Mouse (Mus musculus): ENCODE results near the gene Ankrd6. TPM values are rescaled to one million over a fixed set of nuclear protein-coding genes. Genes with fewer than 3 reads are reported as not detected.

Gene Ankrd6
- polyA plus RNA-seq, 1 experiment from 2014 or later, result 12.0 TPM

GRCm38 (mm10) chr4:32874669-32875068, 76.0 kb downstream of the Ankrd6 start:
- Histone ChIP-seq H3K4me2 (replicated peaks) (no peak overlapping the region), H3K9me3 (replicated peaks) (no peaks in the 10 kb centered on the region), H3K27me3 (no peaks in the 10 kb centered on the region), H3K9ac (no peak overlapping the region), H3K36me3 (no peaks in the 10 kb centered on the region), H3K27ac (replicated peaks) (no peak overlapping the region), H3K4me1 (no peaks in the 10 kb centered on the region), H3K4me3 (replicated peaks) (no peak overlapping the region)
- WGBS, result 72% methylated on average over 4 of the region's 4 CpGs
- no peak for ATAC-seq (ENCODE audit: insufficient number of reproducible peaks, low FRiP score, low TSS enrichment, low read depth)

DNA sequence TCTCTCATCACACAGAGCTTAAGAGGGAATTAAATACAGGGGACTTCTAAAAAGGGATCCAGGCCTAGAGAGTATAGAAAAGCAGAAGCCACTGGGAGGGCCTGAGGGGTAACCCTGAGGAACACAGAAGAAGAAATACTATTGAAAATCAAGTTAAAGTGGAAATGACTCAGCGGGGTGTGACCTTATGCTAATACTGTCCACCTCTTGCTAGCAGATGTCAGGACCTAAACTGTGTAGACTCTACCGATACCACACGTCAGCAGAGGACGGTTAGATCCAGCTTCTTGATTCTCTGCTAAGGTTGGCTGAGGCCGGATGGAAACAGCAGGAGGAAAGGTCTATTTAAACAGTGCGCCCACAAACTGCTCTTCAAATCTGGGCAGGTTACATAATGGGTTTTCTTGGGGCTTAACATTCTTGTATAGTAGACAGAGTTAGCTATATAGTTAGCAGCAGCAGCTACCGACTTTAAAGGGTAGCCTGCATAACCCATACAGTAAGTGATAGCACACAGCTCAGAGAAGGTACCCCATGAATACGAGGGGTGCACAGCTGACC, 78.4 kb downstream of the Ankrd6 start:
- no peaks in the 10 kb centered on the region for H3K36me3 ChIP-seq
- WGBS, result 75% methylated on average over 8 of the region's 8 CpGs
- H3K4me2 ChIP-seq (replicated peaks), result no peak overlapping the region
- H3K4me1 ChIP-seq, result no peaks in the 10 kb centered on the region
- no peak overlapping the region for H3K4me3 ChIP-seq (replicated peaks)
- no peak for ATAC-seq (ENCODE audit: insufficient number of reproducible peaks, low FRiP score, low TSS enrichment, low read depth)
- H3K9me3 ChIP-seq (replicated peaks), result no peaks in the 10 kb centered on the region
- H3K9ac ChIP-seq, result no peak overlapping the region
- H3K27ac ChIP-seq (replicated peaks), result no peak overlapping the region
- no peaks in the 10 kb centered on the region for H3K27me3 ChIP-seq

GRCm38 (mm10) chr4:32869370-32869769, 81.3 kb downstream of the Ankrd6 start:
- H3K4me2 ChIP-seq (replicated peaks), result no peak overlapping the region
- no peaks in the 10 kb centered on the region for H3K36me3 ChIP-seq
- no peak overlapping the region for H3K27ac ChIP-seq (replicated peaks)
- H3K4me1 ChIP-seq, result 0 out of 2 replicates have a peak, but pooled peaks cover under 1% of the 10 kb centered on the region
- no peak for ATAC-seq (ENCODE audit: insufficient number of reproducible peaks, low FRiP score, low TSS enrichment, low read depth)
- 58% methylated on average over 9 of the region's 9 CpGs for WGBS
- no peak overlapping the region for H3K4me3 ChIP-seq (replicated peaks)
- no peaks in the 10 kb centered on the region for H3K27me3 ChIP-seq
- no peak overlapping the region for H3K9ac ChIP-seq
- H3K9me3 ChIP-seq (replicated peaks), result no peaks in the 10 kb centered on the region

GRCm38 (mm10) chr4:32868858-32869257, 81.8 kb downstream of the Ankrd6 start:
- 77% methylated on average over 8 of the region's 8 CpGs for WGBS
- H3K4me1 ChIP-seq, result 0 out of 2 replicates have a peak, but pooled peaks cover 4% of the 10 kb centered on the region
- H3K27ac ChIP-seq (replicated peaks), result no peak overlapping the region
- H3K4me2 ChIP-seq (replicated peaks), result no peak overlapping the region
- no peaks in the 10 kb centered on the region for H3K36me3 ChIP-seq
- H3K27me3 ChIP-seq, result no peaks in the 10 kb centered on the region
- H3K9ac ChIP-seq, result no peak overlapping the region
- H3K4me3 ChIP-seq (replicated peaks), result no peak overlapping the region
- ATAC-seq (ENCODE audit: insufficient number of reproducible peaks, low FRiP score, low TSS enrichment, low read depth), result no peak
- H3K9me3 ChIP-seq (replicated peaks), result no peaks in the 10 kb centered on the region

DNA sequence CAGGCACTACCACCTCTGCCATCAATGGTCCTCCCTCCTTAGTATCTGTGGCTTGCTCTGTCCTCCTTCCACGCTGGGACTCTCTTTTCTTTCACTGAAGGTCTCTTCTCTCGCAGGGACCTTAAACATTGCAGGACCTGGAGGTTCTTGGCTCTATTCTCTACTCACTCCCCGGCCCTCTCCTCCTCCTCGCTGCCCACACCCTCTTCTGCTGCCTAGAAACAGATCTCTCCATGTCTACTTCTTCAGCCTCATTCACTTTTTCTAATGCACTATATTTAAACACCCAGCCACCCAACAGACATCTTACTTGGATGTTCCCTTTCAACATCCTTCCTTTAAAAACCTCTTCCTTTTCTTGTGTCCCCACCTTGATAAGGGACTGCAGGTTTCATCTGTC, 82.2 kb downstream of the Ankrd6 start:
- H3K4me1 ChIP-seq, result peaks cover 4% of the 10 kb centered on the region; the same call in 1 of the 2 replicates
- H3K9me3 ChIP-seq (replicated peaks), result no peaks in the 10 kb centered on the region
- H3K36me3 ChIP-seq, result no peaks in the 10 kb centered on the region
- ATAC-seq (ENCODE audit: insufficient number of reproducible peaks, low FRiP score, low TSS enrichment, low read depth), result no peak
- no peak overlapping the region for H3K9ac ChIP-seq
- no peak overlapping the region for H3K4me2 ChIP-seq (replicated peaks)
- H3K4me3 ChIP-seq (replicated peaks), result no peak overlapping the region
- no peak overlapping the region for H3K27ac ChIP-seq (replicated peaks)
- H3K27me3 ChIP-seq, result no peaks in the 10 kb centered on the region; the same call in 1 of the 2 replicates
- WGBS, result 88% methylated on average over 4 of the region's 4 CpGs

GRCm38 (mm10) chr4:32867460-32867859, 83.2 kb downstream of the Ankrd6 start:
- Histone ChIP-seq H3K4me2 (replicated peaks) (no peak overlapping the region), H3K9me3 (replicated peaks) (no peaks in the 10 kb centered on the region), H3K9ac (no peak overlapping the region), H3K27me3 (no peaks in the 10 kb centered on the region; the same call in 1 of the 2 replicates), H3K4me3 (replicated peaks) (no peak overlapping the region), H3K4me1 (peaks cover 4% of the 10 kb centered on the region; the same call in 1 of the 2 replicates), H3K36me3 (no peaks in the 10 kb centered on the region), H3K27ac (replicated peaks) (no peak overlapping the region)
- WGBS, result 88% methylated on average over 6 of the region's 6 CpGs
- no peak for ATAC-seq (ENCODE audit: insufficient number of reproducible peaks, low FRiP score, low TSS enrichment, low read depth)

DNA sequence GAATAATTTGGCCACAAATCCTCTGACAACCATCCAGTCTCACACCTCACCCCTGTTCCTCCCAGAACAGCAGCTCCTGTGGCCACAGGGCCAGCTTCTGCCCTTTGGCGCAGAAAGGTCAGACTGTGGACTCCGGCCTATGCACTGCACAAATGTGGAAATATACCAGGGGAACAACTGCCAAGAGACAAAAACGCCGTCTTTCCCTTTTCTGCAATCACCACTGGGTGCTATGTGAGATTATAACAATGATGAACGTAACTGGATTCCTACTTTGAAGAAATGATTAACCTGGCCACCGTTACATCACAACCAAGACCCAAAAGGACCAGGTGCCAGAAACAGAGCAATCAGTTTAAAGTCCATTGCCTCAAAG, 85.8 kb downstream of the Ankrd6 start:
- no peak overlapping the region for H3K4me3 ChIP-seq (replicated peaks)
- H3K36me3 ChIP-seq, result no peaks in the 10 kb centered on the region
- H3K4me2 ChIP-seq (replicated peaks), result no peak overlapping the region
- H3K9me3 ChIP-seq (replicated peaks), result no peaks in the 10 kb centered on the region
- no peaks in the 10 kb centered on the region; the same call in 1 of the 2 replicates for H3K27me3 ChIP-seq
- no peak overlapping the region for H3K9ac ChIP-seq
- 91% methylated on average over 6 of the region's 6 CpGs for WGBS
- H3K27ac ChIP-seq (replicated peaks), result no peak overlapping the region
- no peak for ATAC-seq (ENCODE audit: insufficient number of reproducible peaks, low FRiP score, low TSS enrichment, low read depth)
- peaks cover 7% of the 10 kb centered on the region; the same call in 1 of the 2 replicates for H3K4me1 ChIP-seq

DNA sequence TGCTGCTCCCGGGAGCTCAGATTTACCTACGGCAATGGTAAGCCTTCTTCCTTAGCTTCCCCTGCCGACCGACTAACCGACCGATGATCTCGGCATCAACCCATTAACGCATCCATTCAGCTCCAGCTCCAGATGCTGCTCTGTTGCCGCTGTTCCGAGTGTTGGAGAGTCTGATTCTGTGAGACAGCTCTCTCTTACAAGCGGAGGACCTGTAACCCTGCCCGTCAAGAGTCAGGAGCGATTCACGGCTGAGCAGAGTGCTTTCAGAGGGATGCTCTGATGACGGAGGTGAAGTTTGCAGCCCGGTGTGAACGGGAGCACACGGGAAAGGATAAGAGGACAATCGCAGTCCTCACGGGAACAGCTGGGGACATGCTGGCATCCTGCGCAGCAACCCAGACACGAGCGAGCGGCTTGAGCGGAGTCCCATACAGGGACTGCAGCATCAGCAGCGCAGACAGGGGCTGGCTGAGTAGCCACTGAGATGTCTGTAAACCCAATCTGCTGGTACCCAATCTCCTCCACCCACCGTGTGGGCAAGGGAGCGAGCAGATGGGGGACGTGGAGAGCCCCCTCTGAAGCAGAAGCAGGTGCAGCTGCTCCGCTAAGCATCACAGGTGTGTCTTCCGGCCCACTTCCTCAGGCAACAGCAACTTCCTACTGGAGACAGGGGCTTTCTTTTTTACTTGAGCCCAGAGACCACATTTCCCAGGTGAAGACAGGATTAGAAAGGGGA, 86.3 kb downstream of the Ankrd6 start:
- no peak overlapping the region for H3K27ac ChIP-seq (replicated peaks)
- peaks cover 7% of the 10 kb centered on the region; the same call in 1 of the 2 replicates for H3K4me1 ChIP-seq
- no peak for ATAC-seq (ENCODE audit: insufficient number of reproducible peaks, low FRiP score, low TSS enrichment, low read depth)
- no peaks in the 10 kb centered on the region for H3K36me3 ChIP-seq
- peak overlapping the region; percentile 29 for H3K4me2 ChIP-seq (replicated peaks)
- H3K9ac ChIP-seq, result no peak overlapping the region
- no peak overlapping the region for H3K4me3 ChIP-seq (replicated peaks)
- WGBS, result 46% methylated on average over 31 of the region's 31 CpGs
- no peaks in the 10 kb centered on the region for H3K9me3 ChIP-seq (replicated peaks)
- no peaks in the 10 kb centered on the region; the same call in 1 of the 2 replicates for H3K27me3 ChIP-seq

DNA sequence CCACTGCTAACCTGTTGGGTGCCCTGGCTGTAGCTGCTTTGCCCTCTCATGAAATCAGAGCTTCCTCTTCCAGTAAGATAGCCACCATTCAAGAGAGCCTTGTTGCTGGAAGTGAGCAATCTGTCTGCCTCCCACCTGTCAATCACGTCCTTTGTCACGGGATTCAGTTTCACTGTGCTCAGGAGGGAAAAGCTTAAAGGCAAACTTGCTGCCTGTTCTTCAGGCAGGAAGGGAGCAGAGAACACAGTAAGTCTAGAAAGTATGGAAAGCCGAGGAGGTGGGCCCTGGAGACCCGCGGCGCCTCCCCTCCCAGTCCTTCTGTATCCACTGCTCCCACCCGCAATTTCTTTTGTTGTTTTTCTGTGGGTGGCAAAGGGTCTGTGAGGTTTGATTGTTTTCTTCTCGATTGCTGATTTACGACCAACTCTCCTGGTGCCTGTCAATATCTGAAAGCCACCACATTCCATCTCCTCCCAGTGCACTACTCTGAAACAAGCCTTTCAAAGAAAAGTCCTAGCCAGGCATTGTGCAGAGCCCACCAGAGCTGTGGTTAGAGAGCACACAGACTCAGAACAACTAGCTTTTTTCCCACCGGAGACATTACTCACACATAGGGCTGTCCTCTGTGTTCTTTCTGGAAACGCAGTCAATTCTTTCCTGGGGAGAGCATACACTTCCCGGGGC, 87.1 kb downstream of the Ankrd6 start:
- Histone ChIP-seq H3K9ac (no peak overlapping the region), H3K4me2 (replicated peaks) (peak overlapping the region; percentile 29), H3K4me1 (peaks cover 7% of the 10 kb centered on the region; the same call in 1 of the 2 replicates), H3K27ac (replicated peaks) (no peak overlapping the region), H3K36me3 (no peaks in the 10 kb centered on the region), H3K4me3 (replicated peaks) (no peak overlapping the region), H3K27me3 (no peaks in the 10 kb centered on the region; the same call in 1 of the 2 replicates), H3K9me3 (replicated peaks) (no peaks in the 10 kb centered on the region)
- WGBS, result 21% methylated on average over 12 of the region's 12 CpGs
- ATAC-seq (ENCODE audit: insufficient number of reproducible peaks, low FRiP score, low TSS enrichment, low read depth), result no peak

DNA sequence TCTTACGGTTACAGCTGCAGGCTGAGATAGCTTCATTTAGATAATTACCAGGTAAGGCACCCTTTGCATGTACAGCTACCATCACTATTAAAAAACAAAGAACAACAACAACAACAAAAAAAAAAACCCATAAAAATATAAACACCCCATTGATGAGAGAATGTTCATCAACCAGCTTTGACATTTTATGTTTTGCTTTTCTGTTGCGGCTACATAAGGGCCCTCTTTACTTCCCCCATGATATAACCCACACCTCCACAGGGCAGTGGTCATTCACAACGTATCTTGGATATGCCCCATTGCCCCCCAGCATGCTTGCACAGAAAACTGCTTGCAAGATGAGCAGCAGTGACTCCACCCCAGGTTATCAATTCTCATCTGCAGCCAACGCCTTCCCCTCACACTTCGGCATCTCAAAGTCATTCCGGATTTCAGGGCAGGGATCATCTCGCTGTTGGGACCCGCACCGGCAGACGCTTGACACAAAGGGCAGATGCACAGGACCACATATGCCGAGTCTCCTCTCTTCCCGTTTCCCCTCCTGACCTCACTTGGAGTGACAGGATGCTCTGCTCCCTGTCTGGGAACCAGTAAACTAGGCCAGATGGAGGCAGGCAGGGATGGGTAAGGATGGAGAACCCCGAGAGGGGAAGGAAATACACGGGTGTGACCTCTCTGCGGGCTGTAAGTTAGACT, 87.7 kb downstream of the Ankrd6 start:
- Histone ChIP-seq H3K9me3 (replicated peaks) (no peaks in the 10 kb centered on the region), H3K27ac (replicated peaks) (no peak overlapping the region), H3K36me3 (no peaks in the 10 kb centered on the region), H3K4me1 (peaks cover 7% of the 10 kb centered on the region; the same call in 1 of the 2 replicates), H3K9ac (no peak overlapping the region), H3K4me3 (replicated peaks) (no peak overlapping the region), H3K4me2 (replicated peaks) (no peak overlapping the region), H3K27me3 (no peaks in the 10 kb centered on the region; the same call in 1 of the 2 replicates)
- ATAC-seq (ENCODE audit: insufficient number of reproducible peaks, low FRiP score, low TSS enrichment, low read depth), result no peak
- 41% methylated on average over 15 of the region's 15 CpGs for WGBS
